Mouse (Mus musculus) embryo, embryonic 10 days (tissue): Measurements from ENCODE around the gene Ctf2.

ENCODE experiments used
- DNase-seq: peaks from one replicate; pipeline ENCODE4 v3.0.0-alpha.2; 2015; ENCODE audit warnings: low spot score

The Ctf2 gene

GRCm38 (mm10) chr7:127685304-127686018 lies 46.5 kb downstream of the Ctf2 start:
- DNase-seq, result peak; percentile 18

- no peak for DNase-seq
Measured at GRCm38 (mm10) chr7:127681888-127682553, 49.9 kb downstream of the Ctf2 start.

GRCm38 (mm10) chr7:127680541-127680940 lies 51.4 kb downstream of the Ctf2 start:
- DNase-seq, result no peak

- no peak for DNase-seq
Measured at GRCm38 (mm10) chr7:127678811-127679210, 53.2 kb downstream of the Ctf2 start.

- no peak for DNase-seq
Measured at GRCm38 (mm10) chr7:127677609-127678008, 54.4 kb downstream of the Ctf2 start.

- DNase-seq, result peak; percentile 70
Measured at GRCm38 (mm10) chr7:127677077-127677476, 54.9 kb downstream of the Ctf2 start.

GRCm38 (mm10) chr7:127675391-127675811 lies 56.6 kb downstream of the Ctf2 start:
- peak; percentile 24 for DNase-seq

GRCm38 (mm10) chr7:127674977-127675376 lies 57.0 kb downstream of the Ctf2 start:
- peak; percentile 98 for DNase-seq

- DNase-seq, result no peak
Measured at GRCm38 (mm10) chr7:127672776-127673175, 59.2 kb downstream of the Ctf2 start.

- DNase-seq, result no peak
Measured at GRCm38 (mm10) chr7:127671880-127672774, 59.8 kb downstream of the Ctf2 start.
